Mouse (Mus musculus): ENCODE measurements around the gene Gm10073. TPM values are rescaled to one million over a fixed set of nuclear protein-coding genes. Genes with fewer than 3 reads are reported as not detected.
"Not testable (repeated sequence)": the region's sequence is repeated elsewhere in the genome, so short reads cannot be mapped to it uniquely, and the experiment has no call there.

Gene Gm10073
- total RNA-seq, 2 experiments from 2014 or later = 12.5 to 32.9 TPM

GRCm38 (mm10) chr8:106603131-106603819, 30.0 kb upstream of the Gm10073 start, which contains the start of gene Cdh1:
TSS of gene Cdh1 (plus strand) at chr8:106603351.
- no peak for ATAC-seq (replicated peaks; ENCODE audit: low FRiP score, low TSS enrichment, poor library complexity, severe bottlenecking)

GRCm38 (mm10) chr8:106599265-106599979, 26.2 kb upstream of the Gm10073 start:
- ATAC-seq (replicated peaks; ENCODE audit: low FRiP score, low TSS enrichment, poor library complexity, severe bottlenecking) = no peak

GRCm38 (mm10) chr8:106597067-106597466, 23.8 kb upstream of the Gm10073 start:
- ATAC-seq (replicated peaks; ENCODE audit: low FRiP score, low TSS enrichment, poor library complexity, severe bottlenecking) = no peak

GRCm38 (mm10) chr8:106595623-106596022, 22.4 kb upstream of the Gm10073 start:
- not testable (repeated sequence) for ATAC-seq (replicated peaks; ENCODE audit: low FRiP score, low TSS enrichment, poor library complexity, severe bottlenecking)

GRCm38 (mm10) chr8:106592458-106592857, 19.2 kb upstream of the Gm10073 start:
- ATAC-seq (replicated peaks; ENCODE audit: low FRiP score, low TSS enrichment, poor library complexity, severe bottlenecking) = no peak

GRCm38 (mm10) chr8:106588443-106589431, 15.5 kb upstream of the Gm10073 start:
- ATAC-seq (replicated peaks; ENCODE audit: low FRiP score, low TSS enrichment, poor library complexity, severe bottlenecking) = 0 out of 2 replicates have a peak, but pooled peaks have one; percentile 37

GRCm38 (mm10) chr8:106586896-106587295, 13.6 kb upstream of the Gm10073 start:
- ATAC-seq (replicated peaks; ENCODE audit: low FRiP score, low TSS enrichment, poor library complexity, severe bottlenecking) = no peak

- no peak for ATAC-seq (replicated peaks; ENCODE audit: low FRiP score, low TSS enrichment, poor library complexity, severe bottlenecking)
These were observed 12.4 kb upstream of the Gm10073 start for GRCm38 (mm10) chr8:106585671-106586037.

- no peak for ATAC-seq (replicated peaks; ENCODE audit: low FRiP score, low TSS enrichment, poor library complexity, severe bottlenecking)
These were observed 11.8 kb upstream of the Gm10073 start for GRCm38 (mm10) chr8:106584942-106585670.

- ATAC-seq (replicated peaks; ENCODE audit: low FRiP score, low TSS enrichment, poor library complexity, severe bottlenecking) = no peak
These were observed 8.3 kb upstream of the Gm10073 start for GRCm38 (mm10) chr8:106581344-106582088.

GRCm38 (mm10) chr8:106579510-106579909, 6.2 kb upstream of the Gm10073 start:
- no peak for ATAC-seq (replicated peaks; ENCODE audit: low FRiP score, low TSS enrichment, poor library complexity, severe bottlenecking)

GRCm38 (mm10) chr8:106576849-106577555, 3.7 kb upstream of the Gm10073 start:
- ATAC-seq (replicated peaks; ENCODE audit: low FRiP score, low TSS enrichment, poor library complexity, severe bottlenecking) = no peak

GRCm38 (mm10) chr8:106574283-106574682, 1.0 kb upstream of the Gm10073 start:
- no peak for ATAC-seq (replicated peaks; ENCODE audit: low FRiP score, low TSS enrichment, poor library complexity, severe bottlenecking)

GRCm38 (mm10) chr8:106572175-106572574, 1.1 kb downstream of the Gm10073 start:
- not testable (repeated sequence) for ATAC-seq (replicated peaks; ENCODE audit: low FRiP score, low TSS enrichment, poor library complexity, severe bottlenecking)

GRCm38 (mm10) chr8:106571551-106572172, 1.6 kb downstream of the Gm10073 start:
- ATAC-seq (replicated peaks; ENCODE audit: low FRiP score, low TSS enrichment, poor library complexity, severe bottlenecking) = no peak

GRCm38 (mm10) chr8:106570386-106570785, 2.9 kb downstream of the Gm10073 start:
- ATAC-seq (replicated peaks; ENCODE audit: low FRiP score, low TSS enrichment, poor library complexity, severe bottlenecking) = no peak

- ATAC-seq (replicated peaks; ENCODE audit: low FRiP score, low TSS enrichment, poor library complexity, severe bottlenecking) = no peak
These were observed 4.3 kb downstream of the Gm10073 start for GRCm38 (mm10) chr8:106569006-106569405.

Data from megakaryocyte-erythroid progenitor cell, adult 5-6 weeks (primary cell).